Mouse (Mus musculus) E14TG2a.4 (cell line): ENCODE measurements at regions not wholly inside any gene's neighbourhood (a gene's known extent, or its start where the extent isn't known, plus 50 kb on each side); places are given as distances from the start of the nearest gene placed in this dataset.

Experiments
- H3K27me3 ChIP-seq: 2 replicates; pipeline ENCODE4 v1.6.1; 2014; ENCODE audit warnings: low read length, control low read depth; ENCODE audit not compliant: insufficient read depth
- H3K36me3 ChIP-seq: 2 replicates; pipeline ENCODE4 v1.6.1; 2014; ENCODE audit warnings: low read length, control low read depth; ENCODE audit not compliant: insufficient read depth
- H3K4me1 ChIP-seq: replicated peaks from 2 replicates; pipeline ENCODE4 v1.6.1; 2014; ENCODE audit warnings: low read depth, low read length, control low read depth
- H3K4me3 ChIP-seq: replicated peaks from 2 replicates; pipeline ENCODE4 v1.5.1; 2014; ENCODE audit warnings: mild to moderate bottlenecking, low read length
- H3K9me3 ChIP-seq: 2 replicates; pipeline ENCODE4 v1.6.1; 2014; ENCODE audit warnings: low read length, control low read depth
- CTCF ChIP-seq: conservative IDR thresholded peaks from 2 replicates; pipeline ENCODE4 v1.5.1; 2014; ENCODE audit warnings: low read length
- NANOG ChIP-seq: IDR thresholded peaks from 2 replicates; pipeline ENCODE4 v1.6.1; 2014; ENCODE audit warnings: borderline replicate concordance, low read length, mixed read lengths
- POU5F1 ChIP-seq: IDR thresholded peaks from 2 replicates; pipeline ENCODE4 v1.6.1; 2014; ENCODE audit warnings: low read length, borderline replicate concordance

- Histone ChIP-seq H3K4me1 (no peaks in the 10 kb centered on the region), H3K9me3 (0 out of 2 replicates have a peak, but pooled peaks cover 5% of the 10 kb centered on the region), H3K36me3 (no peaks in the 10 kb centered on the region), H3K4me3 (no peak overlapping the region), H3K27me3 (no peaks in the 10 kb centered on the region)
- TF ChIP-seq NANOG (no peak), CTCF (no peak), POU5F1 (no peak)
These were observed 110.8 kb upstream of the Dcn start for GRCm38 (mm10) chr10:97368625-97369024.

- TF ChIP-seq CTCF: peak; percentile 78
- TF ChIP-seq POU5F1: no peak
- TF ChIP-seq NANOG: no peak
These were observed 103.6 kb upstream of the Dcn start for GRCm38 (mm10) chr10:97375824-97376223.

GRCm38 (mm10) chr10:97376376-97376775 lies 103.0 kb upstream of the Dcn start:
- H3K36me3 ChIP-seq: no peaks in the 10 kb centered on the region
- H3K4me3 ChIP-seq: no peak overlapping the region
- TF ChIP-seq NANOG (no peak), CTCF (no peak)
- H3K4me1 ChIP-seq: no peaks in the 10 kb centered on the region
- H3K27me3 ChIP-seq: no peaks in the 10 kb centered on the region
- H3K9me3 ChIP-seq: no peaks in the 10 kb centered on the region

More at GRCm38 (mm10) chr10:97375824-97376223, 103.6 kb upstream of the Dcn start:
- no peaks in the 10 kb centered on the region for H3K36me3 ChIP-seq
- H3K9me3 ChIP-seq: no peaks in the 10 kb centered on the region
- H3K4me3 ChIP-seq: no peak overlapping the region
- H3K27me3 ChIP-seq: no peaks in the 10 kb centered on the region
- no peaks in the 10 kb centered on the region for H3K4me1 ChIP-seq

GRCm38 (mm10) chr10:97381586-97381985 lies 97.8 kb upstream of the Dcn start:
- Histone ChIP-seq H3K4me3 (no peak overlapping the region), H3K27me3 (no peaks in the 10 kb centered on the region), H3K4me1 (no peaks in the 10 kb centered on the region), H3K9me3 (no peaks in the 10 kb centered on the region), H3K36me3 (no peaks in the 10 kb centered on the region)
- TF ChIP-seq POU5F1: no peak
- no peak for TF ChIP-seq NANOG
- TF ChIP-seq CTCF: no peak

GRCm38 (mm10) chr10:97383881-97384280 lies 95.5 kb upstream of the Dcn start:
- no peaks in the 10 kb centered on the region for H3K27me3 ChIP-seq
- TF ChIP-seq NANOG (no peak), POU5F1 (no peak), CTCF (no peak)

GRCm38 (mm10) chr10:97387196-97387876 lies 92.1 kb upstream of the Dcn start:
- H3K4me3 ChIP-seq: no peak overlapping the region
- H3K36me3 ChIP-seq: no peaks in the 10 kb centered on the region
- no peaks in the 10 kb centered on the region for H3K9me3 ChIP-seq
- H3K27me3 ChIP-seq: no peaks in the 10 kb centered on the region
- TF ChIP-seq CTCF (no peak), NANOG (no peak), POU5F1 (no peak)
- H3K4me1 ChIP-seq: no peaks in the 10 kb centered on the region

More at GRCm38 (mm10) chr10:97383881-97384280, 95.5 kb upstream of the Dcn start:
- no peaks in the 10 kb centered on the region for H3K9me3 ChIP-seq
- no peaks in the 10 kb centered on the region for H3K36me3 ChIP-seq
- H3K4me1 ChIP-seq: no peaks in the 10 kb centered on the region
- H3K4me3 ChIP-seq: no peak overlapping the region

GRCm38 (mm10) chr10:97389647-97390590 lies 89.5 kb upstream of the Dcn start:
- TF ChIP-seq NANOG: no peak
- no peak for TF ChIP-seq POU5F1
- TF ChIP-seq CTCF: no peak
- H3K36me3 ChIP-seq: no peaks in the 10 kb centered on the region
- H3K4me3 ChIP-seq: no peak overlapping the region
- H3K27me3 ChIP-seq: no peaks in the 10 kb centered on the region
- no peaks in the 10 kb centered on the region for H3K9me3 ChIP-seq
- H3K4me1 ChIP-seq: no peaks in the 10 kb centered on the region

GRCm38 (mm10) chr10:97397062-97397771 lies 82.2 kb upstream of the Dcn start:
- Histone ChIP-seq H3K4me3 (no peak overlapping the region), H3K36me3 (no peaks in the 10 kb centered on the region), H3K4me1 (no peaks in the 10 kb centered on the region), H3K27me3 (no peaks in the 10 kb centered on the region), H3K9me3 (no peaks in the 10 kb centered on the region)
- TF ChIP-seq CTCF (no peak), POU5F1 (no peak), NANOG (no peak)
